Mouse (Mus musculus) embryonic facial prominence, embryonic 11.5 days (tissue): Measurements from ENCODE around the gene Cct4. TPM values are rescaled to one million over a fixed set of nuclear protein-coding genes. Genes with fewer than 3 reads are reported as not detected.

Experiments used
- ATAC-seq: fragments of 200-750 bp; cut with Nextera tagmentation; replicated peaks from 2 replicates; pipeline ENCODE4 v1.8.0; 2017; ENCODE audit warnings: low read depth; ENCODE audit not compliant: insufficient number of reproducible peaks, low FRiP score, low TSS enrichment
- DNase-seq: peaks from one replicate; pipeline ENCODE4 v3.0.0-alpha.2; 2015; ENCODE audit warnings: low spot score
- H3K27ac ChIP-seq: fragments of 300-500 bp; sonication (generic); replicated peaks from 2 replicates; pipeline ENCODE4 v1.5.1; 2014; ENCODE audit warnings: mild to moderate bottlenecking, low read depth, low read length, control low read depth
- H3K27me3 ChIP-seq: fragments of 300-500 bp; sonication (generic); 2 replicates; pipeline ENCODE4 v1.6.1; 2014; ENCODE audit warnings: mild to moderate bottlenecking, low read length, moderate library complexity, mixed read lengths; ENCODE audit not compliant: control insufficient read depth, insufficient read depth
- H3K36me3 ChIP-seq: fragments of 300-500 bp; sonication (generic); replicated peaks from 2 replicates; pipeline ENCODE4 v1.6.1; 2014; ENCODE audit warnings: low read depth, mild to moderate bottlenecking, low read length, moderate library complexity, mixed read lengths; ENCODE audit not compliant: control insufficient read depth, insufficient read depth
- H3K4me1 ChIP-seq: fragments of 300-500 bp; sonication (generic); 2 replicates; pipeline ENCODE4 v1.6.1; 2014; ENCODE audit warnings: low read length, mixed read lengths; ENCODE audit not compliant: control insufficient read depth, insufficient read depth
- H3K4me2 ChIP-seq: fragments of 300-500 bp; sonication (generic); 2 replicates; pipeline ENCODE4 v1.6.1; 2014; ENCODE audit warnings: low read depth, mild to moderate bottlenecking, control low read depth, low read length, moderate library complexity
- H3K4me3 ChIP-seq: fragments of 300-500 bp; sonication (generic); 2 replicates; pipeline ENCODE4 v1.5.1; 2014; ENCODE audit warnings: low read depth, low read length, control low read depth
- H3K9ac ChIP-seq: fragments of 300-500 bp; sonication (generic); replicated peaks from 2 replicates; pipeline ENCODE4 v1.6.1; 2014; ENCODE audit warnings: mild to moderate bottlenecking, control low read depth, low read length
- H3K9me3 ChIP-seq: fragments of 300-500 bp; sonication (generic); replicated peaks from 2 replicates; pipeline ENCODE4 v1.6.1; 2016; ENCODE audit warnings: mild to moderate bottlenecking, low read length, inconsistent platforms, mixed read lengths; ENCODE audit not compliant: control insufficient read depth
- WGBS: fragments of 180-500 bp; shearing (Covaris S2); extraction: QIAGEN DNeasy Blood & Tissue Kit; methylation state at CpG from one replicate; pipeline ENCODE4 v1.1.7; 2014; 5-methylcytosine and 5-hydroxymethylcytosine counted together
- polyA plus RNA-seq: library from polyadenylated mRNA; unstranded; fragments of >200 nt; fragmentation: Nextera tagmentation; extraction: Ambion mirVana; gene quantifications from 2 replicates; pipeline ENCODE4 v1.2.1, GENCODE M21; 2014

Cct4 gene
- polyA plus RNA-seq, 1 experiment from 2014 or later: 477 TPM

- H3K9me3 ChIP-seq: no peaks in the 10 kb centered on the region
- WGBS: under 1% methylated on average over 22 of the region's 22 CpGs
These were observed 17.3 kb downstream of the Cct4 start, which contains the start of gene Fam161a for GRCm38 (mm10) chr11:23007481-23008180. Fam161a (plus strand) TSS chr11:23007531.

GRCm38 (mm10) chr11:23008181-23008823 is 18.0 kb downstream of the Cct4 start:
- Histone ChIP-seq H3K36me3 (peaks cover 5% of the 10 kb centered on the region), H3K27me3 (no peaks in the 10 kb centered on the region), H3K27ac (peak overlapping the region; percentile 70), H3K9me3 (no peaks in the 10 kb centered on the region), H3K4me1 (no peaks in the 10 kb centered on the region), H3K4me3 (peak overlapping the region; percentile 55), H3K4me2 (peak overlapping the region; percentile 81), H3K9ac (peak overlapping the region; percentile 72)
- under 1% methylated on average over 40 of the region's 40 CpGs for WGBS
- DNase-seq (peak; percentile 92), ATAC-seq (peak; percentile 95)

More at GRCm38 (mm10) chr11:23007481-23008180, 17.3 kb downstream of the Cct4 start, which contains the start of gene Fam161a:
- peak within 1 kb of the TSS; percentile 81 for H3K4me2 ChIP-seq
- no peaks in the 10 kb centered on the region for H3K27me3 ChIP-seq
- peaks cover 5% of the 10 kb centered on the region for H3K36me3 ChIP-seq
- H3K4me1 ChIP-seq: no peaks in the 10 kb centered on the region
- peak within 1 kb of the TSS; percentile 55 for H3K4me3 ChIP-seq
- DNase-seq (peak; percentile 92), ATAC-seq (peak; percentile 93)
- peak within 1 kb of the TSS; percentile 72 for H3K9ac ChIP-seq
- peak within 1 kb of the TSS; percentile 70 for H3K27ac ChIP-seq

GRCm38 (mm10) chr11:23008824-23009200 is 18.5 kb downstream of the Cct4 start:
- peak overlapping the region; percentile 72 for H3K9ac ChIP-seq
- 40% methylated on average over 4 of the region's 4 CpGs for WGBS

GRCm38 (mm10) chr11:23013096-23013495 is 22.8 kb downstream of the Cct4 start:
- Histone ChIP-seq H3K36me3 (no peaks in the 10 kb centered on the region), H3K9ac (no peak overlapping the region), H3K4me3 (no peak overlapping the region), H3K4me2 (no peak overlapping the region), H3K4me1 (no peaks in the 10 kb centered on the region), H3K9me3 (no peaks in the 10 kb centered on the region), H3K27me3 (no peaks in the 10 kb centered on the region), H3K27ac (no peak overlapping the region)
- ATAC-seq: no peak
- WGBS: 60% methylated on average over 1 of the region's 1 CpGs
- no peak for DNase-seq

More at GRCm38 (mm10) chr11:23008824-23009200, 18.5 kb downstream of the Cct4 start:
- ATAC-seq: no peak
- Histone ChIP-seq H3K36me3 (peaks cover 5% of the 10 kb centered on the region), H3K27ac (0 out of 2 replicates have a peak overlapping the region, but pooled peaks have one; percentile 70), H3K4me3 (peak overlapping the region; percentile 55), H3K4me1 (no peaks in the 10 kb centered on the region), H3K4me2 (peak overlapping the region; percentile 81), H3K9me3 (no peaks in the 10 kb centered on the region), H3K27me3 (no peaks in the 10 kb centered on the region)
- no peak for DNase-seq

- H3K4me1 ChIP-seq: no peaks in the 10 kb centered on the region
- 86% methylated on average over 4 of the region's 4 CpGs for WGBS
- ATAC-seq: no peak
These were observed 23.4 kb downstream of the Cct4 start for GRCm38 (mm10) chr11:23013580-23014294.

GRCm38 (mm10) chr11:23014996-23015395 is 24.7 kb downstream of the Cct4 start:
- 78% methylated on average over 6 of the region's 6 CpGs for WGBS
- no peaks in the 10 kb centered on the region for H3K27me3 ChIP-seq
- no peak overlapping the region for H3K27ac ChIP-seq
- H3K4me2 ChIP-seq: no peak overlapping the region
- ATAC-seq (no peak), DNase-seq (no peak)
- H3K36me3 ChIP-seq: no peaks in the 10 kb centered on the region
- H3K9ac ChIP-seq: no peak overlapping the region
- H3K4me1 ChIP-seq: no peaks in the 10 kb centered on the region
- H3K9me3 ChIP-seq: no peaks in the 10 kb centered on the region
- no peak overlapping the region for H3K4me3 ChIP-seq

More at GRCm38 (mm10) chr11:23013580-23014294, 23.4 kb downstream of the Cct4 start:
- Histone ChIP-seq H3K9ac (no peak overlapping the region), H3K4me2 (no peak overlapping the region), H3K27me3 (no peaks in the 10 kb centered on the region), H3K27ac (no peak overlapping the region), H3K36me3 (no peaks in the 10 kb centered on the region), H3K9me3 (no peaks in the 10 kb centered on the region), H3K4me3 (no peak overlapping the region)
- no peak for DNase-seq

- DNase-seq: no peak
- no peaks in the 10 kb centered on the region for H3K9me3 ChIP-seq
These were observed 27.6 kb downstream of the Cct4 start for GRCm38 (mm10) chr11:23017943-23018342.

More at GRCm38 (mm10) chr11:23017943-23018342, 27.6 kb downstream of the Cct4 start:
- no peak for ATAC-seq
- Histone ChIP-seq H3K4me2 (no peak overlapping the region), H3K9ac (no peak overlapping the region), H3K27ac (no peak overlapping the region), H3K4me1 (no peaks in the 10 kb centered on the region), H3K27me3 (no peaks in the 10 kb centered on the region), H3K36me3 (no peaks in the 10 kb centered on the region), H3K4me3 (no peak overlapping the region)
- 89% methylated on average over 4 of the region's 4 CpGs for WGBS
